Mouse (Mus musculus): ENCODE results near the gene Dmrtc1c1. TPM values are rescaled to one million over a fixed set of nuclear protein-coding genes. Genes with fewer than 3 reads are reported as not detected.

Gene Dmrtc1c1
- not detected for polyA plus RNA-seq (2014; fragmentation: Illumina TruSeq; extraction: RNeasy Lipid Tissue Mini Kit (QIAGEN cat#74804); ENCODE audit: low read depth, low replicate concordance)

DNA sequence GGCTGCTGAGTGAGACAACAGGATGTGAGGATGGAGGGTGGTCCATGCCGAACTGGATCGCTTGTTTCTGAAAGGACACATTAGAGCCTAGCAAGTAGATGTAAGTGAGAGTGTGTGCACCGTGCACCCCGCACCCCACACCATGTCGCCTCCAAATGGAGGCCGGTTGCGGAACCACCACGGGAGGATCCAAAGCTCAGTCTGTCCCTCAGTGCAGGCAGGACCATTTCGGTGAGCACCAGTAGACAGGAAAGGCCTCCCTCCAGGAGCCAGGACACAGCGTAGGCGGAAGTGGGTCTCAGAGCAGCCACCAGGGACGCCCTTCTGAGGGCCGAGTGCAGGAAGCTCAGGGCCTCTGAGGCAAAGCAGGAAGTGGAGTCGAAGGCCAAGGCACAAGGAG lies at the start of gene Dmrtc1c1:
Dmrtc1c1 (plus strand) TSS at position 301 of the 400 bp plus-strand sequence.

GRCm38 (mm10) chrX:102854516-102854915 lies 51.8 kb downstream of the Dmrtc1c1 start, which contains the start of gene Dmrtc1c2:
Dmrtc1c2 (minus strand) TSS chrX:102854616.

Other genes with a start within 250 kb of the Dmrtc1c1 start
- 10.7 TPM for gene Phka1, start 158.7 kb upstream of the Dmrtc1c1 start, polyA plus RNA-seq (2014; fragmentation: Illumina TruSeq; extraction: RNeasy Lipid Tissue Mini Kit (QIAGEN cat#74804); ENCODE audit: low read depth, low replicate concordance)
- gene Gm3880, start 116.0 kb upstream of the Dmrtc1c1 start, polyA plus RNA-seq (2014; fragmentation: Illumina TruSeq; extraction: RNeasy Lipid Tissue Mini Kit (QIAGEN cat#74804); ENCODE audit: low read depth, low replicate concordance), result not detected
- not detected for gene Gm9112, start 95.3 kb upstream of the Dmrtc1c1 start, polyA plus RNA-seq (2014; fragmentation: Illumina TruSeq; extraction: RNeasy Lipid Tissue Mini Kit (QIAGEN cat#74804); ENCODE audit: low read depth, low replicate concordance)
- not detected for gene Dmrtc1b, start 95.1 kb upstream of the Dmrtc1c1 start, polyA plus RNA-seq (2014; fragmentation: Illumina TruSeq; extraction: RNeasy Lipid Tissue Mini Kit (QIAGEN cat#74804); ENCODE audit: low read depth, low replicate concordance)
- not detected for gene Dmrtc1c2, start 51.7 kb downstream of the Dmrtc1c1 start, polyA plus RNA-seq (2014; fragmentation: Illumina TruSeq; extraction: RNeasy Lipid Tissue Mini Kit (QIAGEN cat#74804); ENCODE audit: low read depth, low replicate concordance)
- gene 1700031F05Rik, start 65.0 kb downstream of the Dmrtc1c1 start, polyA plus RNA-seq (2014; fragmentation: Illumina TruSeq; extraction: RNeasy Lipid Tissue Mini Kit (QIAGEN cat#74804); ENCODE audit: low read depth, low replicate concordance), result not detected
- gene Dmrtc1a, start 105.7 kb downstream of the Dmrtc1c1 start, polyA plus RNA-seq (2014; fragmentation: Illumina TruSeq; extraction: RNeasy Lipid Tissue Mini Kit (QIAGEN cat#74804); ENCODE audit: low read depth, low replicate concordance), result not detected
- gene 1700011M02Rik, start 105.9 kb downstream of the Dmrtc1c1 start, polyA plus RNA-seq (2014; fragmentation: Illumina TruSeq; extraction: RNeasy Lipid Tissue Mini Kit (QIAGEN cat#74804); ENCODE audit: low read depth, low replicate concordance), result not detected
- gene 1700018G05Rik, start 125.4 kb downstream of the Dmrtc1c1 start, polyA plus RNA-seq (2014; fragmentation: Illumina TruSeq; extraction: RNeasy Lipid Tissue Mini Kit (QIAGEN cat#74804); ENCODE audit: low read depth, low replicate concordance), result not detected